Comparison of ENCODE assay signal across 21 mouse cellular contexts in genomic region chr17:93665889-93666288, GRCm38 (mm10).
DNase-seq lines count a peak whose midpoint lies in the region; ATAC-seq and TF ChIP-seq lines count a peak whose summit lies in the region.
"Had no signal": no experiment of that assay in that cellular context is flagged by ENCODE, and none has a peak within 500 bp of the region (broad histone marks: within the 10 kb centered on the region; RNA-seq: fewer than 3 reads in every experiment).

No protein-coding gene starts in this region.

- 63% methylated on average over 1 of the region's 1 CpGs for WGBS in intestine, embryonic 15.5 days
- 49% methylated on average over 1 of the region's 1 CpGs for WGBS in intestine, postnatal 0 days
- WGBS in intestine, embryonic 16.5 days = 62% methylated on average over 1 of the region's 1 CpGs
- 35% methylated on average over 1 of the region's 1 CpGs for WGBS in large intestine, adult 2 months

- no peak for TF ChIP-seq CTCF in intestine, postnatal 0 days (IDR thresholded peaks at IDR 0.05; ENCODE audit: low read depth)

- intact Hi-C loops in heart, postnatal 10 days (cut with DNase I) = no loop called here

- no peak overlapping the region for H3K4me2 ChIP-seq in intestine, embryonic 15.5 days (replicated peaks)
- H3K4me2 ChIP-seq in intestine, postnatal 0 days (replicated peaks; ENCODE audit: low read depth) = no peak overlapping the region
- no peak overlapping the region for H3K4me2 ChIP-seq in intestine, embryonic 16.5 days (ENCODE audit: low read depth, low read length)

- no peak overlapping the region for H3K4me3 ChIP-seq in intestine, embryonic 15.5 days (replicated peaks)
- H3K4me3 ChIP-seq in intestine, postnatal 0 days (ENCODE audit: low read depth, low read length) = no peak overlapping the region
- no peak overlapping the region for H3K4me3 ChIP-seq in intestine, embryonic 16.5 days (ENCODE audit: low read length)

- peak; percentile 16 for DNase-seq in large intestine, adult 2 months (ENCODE audit: low read depth, low spot score)
- DNase-seq in heart, postnatal 10 days = no peak
- DNase-seq: adrenal gland, adult 2 months; adrenal gland, adult 8-10 months; adrenal gland, postnatal 10 days; adrenal gland, postnatal 14 days; adrenal gland, postnatal 25 days; adrenal gland, postnatal 36 days; B cell, adult 2 months; cerebellum, adult 11 months; cerebellum, adult 11-12 months; cerebellum, adult 18-20 months had no signal

- H3K9me3 ChIP-seq in intestine, embryonic 15.5 days = no peaks in the 10 kb centered on the region
- no peaks in the 10 kb centered on the region for H3K9me3 ChIP-seq in intestine, postnatal 0 days (ENCODE audit: control insufficient read depth)
- no peaks in the 10 kb centered on the region for H3K9me3 ChIP-seq in intestine, embryonic 16.5 days (ENCODE audit: control insufficient read depth, low read length)
- H3K9me3 ChIP-seq: G1E had no signal

- H3K27me3 ChIP-seq in intestine, embryonic 15.5 days (replicated peaks) = no peaks in the 10 kb centered on the region
- H3K27me3 ChIP-seq in intestine, postnatal 0 days (replicated peaks; ENCODE audit: control insufficient read depth, insufficient read depth, low read length) = no peaks in the 10 kb centered on the region
- no peaks in the 10 kb centered on the region for H3K27me3 ChIP-seq in intestine, embryonic 16.5 days (replicated peaks; ENCODE audit: control insufficient read depth, insufficient read depth, low read length)
- H3K27me3 ChIP-seq: CH12.LX, Patski had no signal

- ATAC-seq in intestine, embryonic 15.5 days = peak; percentile 59; the same call in 1 of the 2 replicates
- ATAC-seq in intestine, postnatal 0 days = no peak
- peak; percentile 58 for ATAC-seq in intestine, embryonic 16.5 days
- no peak for ATAC-seq in inflammation-experienced regulatory T-cells, adult 6 months
- ATAC-seq: activated CD4-positive, CD25-positive, alpha-beta regulatory T cell, adult 4 months; CD4-positive, CD25-positive, alpha-beta regulatory T cell, adult 4 months; Patski had no signal

- H3K9ac ChIP-seq in intestine, embryonic 15.5 days = no peak overlapping the region
- H3K9ac ChIP-seq in intestine, postnatal 0 days (ENCODE audit: low read depth, low read length) = no peak overlapping the region
- H3K9ac ChIP-seq in intestine, embryonic 16.5 days (ENCODE audit: low read depth, low read length) = no peak overlapping the region

- H3K4me1 ChIP-seq in intestine, embryonic 15.5 days (replicated peaks) = no peaks in the 10 kb centered on the region
- no peaks in the 10 kb centered on the region for H3K4me1 ChIP-seq in intestine, postnatal 0 days (replicated peaks; ENCODE audit: control insufficient read depth, insufficient read depth, low read length)
- H3K4me1 ChIP-seq in intestine, embryonic 16.5 days (ENCODE audit: control insufficient read depth, insufficient read depth, low read length) = no peaks in the 10 kb centered on the region

- no peak overlapping the region for H3K27ac ChIP-seq in intestine, embryonic 15.5 days
- no peak overlapping the region for H3K27ac ChIP-seq in intestine, postnatal 0 days (ENCODE audit: low read depth, low read length)
- no peak overlapping the region for H3K27ac ChIP-seq in intestine, embryonic 16.5 days (ENCODE audit: low read length)

- no peaks in the 10 kb centered on the region for H3K36me3 ChIP-seq in intestine, embryonic 15.5 days
- H3K36me3 ChIP-seq in intestine, postnatal 0 days (ENCODE audit: control insufficient read depth, insufficient read depth) = no peaks in the 10 kb centered on the region
- H3K36me3 ChIP-seq in intestine, embryonic 16.5 days (ENCODE audit: control insufficient read depth, insufficient read depth, low read length) = no peaks in the 10 kb centered on the region
- H3K36me3 ChIP-seq: G1E had no signal

Comparison
In these comparisons a context has a peak if more than half of its experiments do, and no peak if none do; other contexts are left out.
1. ATAC-seq: peak in intestine, embryonic 15.5 days (single experiment) and intestine, embryonic 16.5 days (single experiment); none in intestine, postnatal 0 days (single experiment) and inflammation-experienced regulatory T-cells, adult 6 months (single experiment).